In genomic region chr2:127749376-127749775, GRCm38 (mm10) we compare ENCODE assay signal across 16 mouse cellular contexts. TPM values are rescaled to one million over a fixed set of nuclear protein-coding genes. Genes with fewer than 3 reads are reported as not detected.
"Had no signal": no experiment of that assay in that cellular context is flagged by ENCODE, and none has a peak within 500 bp of the region (broad histone marks: within the 10 kb centered on the region; RNA-seq: fewer than 3 reads in every experiment).

No protein-coding gene starts in this region.

- H3K4me3 ChIP-seq: limb, embryonic 12.5 days; liver, embryonic 15.5 days; midbrain, embryonic 10.5 days; neural tube, embryonic 12.5 days had no signal

- DNase-seq: kidney, postnatal 36 days; layer of hippocampus, adult 9-11 months; layer of hippocampus, postnatal 36 days; liver; lung, adult 2 months; lung, postnatal 36 days; midbrain, embryonic 14.5 days; thymus, postnatal 14 days had no signal

- H3K4me1 ChIP-seq: limb, embryonic 12.5 days; liver, embryonic 15.5 days; midbrain, embryonic 10.5 days; neural tube, embryonic 12.5 days had no signal

- H3K27ac ChIP-seq: kidney, postnatal 0 days; limb, embryonic 12.5 days; liver, embryonic 15.5 days; midbrain, embryonic 10.5 days; neural tube, embryonic 12.5 days; stomach, postnatal 0 days had no signal

RNA-seq across cellular contexts. Expression of gene Mall, which starts 19.6 kb away (rescaled TPM):
- total RNA-seq: megakaryocyte progenitor cell, adult 5-6 weeks; neutrophil, adult 5-6 weeks had no signal
